Mouse (Mus musculus) liver, embryonic 14.5 days (tissue): ENCODE data around the gene Pfas.

Experiments used
- CTCF ChIP-seq: IDR thresholded peaks from 2 replicates; pipeline ENCODE4 v1.5.1; 2016; ENCODE audit warnings: antibody characterized with exemption, low read depth, control low read depth
- EP300 ChIP-seq: IDR thresholded peaks from 2 replicates; pipeline ENCODE4 v1.6.1; 2016; ENCODE audit warnings: antibody characterized with exemption, low read depth

DNA sequence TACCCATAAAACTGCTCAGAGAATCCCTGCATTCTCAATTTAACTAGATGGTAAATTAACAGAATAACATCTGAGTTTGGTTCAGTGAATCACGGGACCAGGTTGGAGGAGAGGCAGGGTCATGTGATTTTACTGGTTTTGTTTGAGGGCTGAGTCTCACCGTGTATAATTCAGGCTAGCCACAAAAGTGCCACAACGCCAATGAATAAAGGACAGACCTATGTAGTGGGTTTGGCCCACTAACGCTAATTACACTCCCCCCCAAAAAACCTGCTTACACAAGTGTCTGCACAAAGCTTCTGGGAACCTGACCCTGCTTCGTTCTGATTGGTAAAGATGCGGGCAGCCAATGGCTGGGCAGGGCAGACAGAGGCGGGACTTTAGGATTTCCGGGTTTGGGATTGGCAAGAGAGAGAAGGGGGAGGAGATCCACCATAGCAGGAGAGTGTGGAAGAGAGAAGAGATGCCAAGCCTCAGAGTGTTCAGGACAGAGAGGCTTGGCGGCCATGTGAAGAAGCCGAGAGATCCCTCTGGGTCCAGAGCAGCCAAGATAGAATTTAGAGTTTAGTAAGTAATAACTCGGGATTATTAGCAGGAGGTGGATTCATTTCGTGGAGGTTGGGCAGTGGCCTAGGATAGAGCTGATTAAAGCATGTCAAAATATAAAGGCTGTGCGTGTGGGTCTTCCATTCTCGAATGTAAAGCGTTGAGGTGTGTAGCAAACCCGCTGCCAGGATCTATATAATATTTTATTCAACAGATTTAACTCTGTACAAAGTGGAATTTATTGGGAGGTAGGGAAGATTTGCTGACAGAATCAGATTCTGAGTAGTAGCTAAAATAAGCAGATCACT lies 68.6 kb downstream of the Pfas start:
- no peak for TF ChIP-seq CTCF
- no peak for TF ChIP-seq EP300
